Mouse (Mus musculus): ENCODE results near the gene Dhx16. TPM values are rescaled to one million over a fixed set of nuclear protein-coding genes. Genes with fewer than 3 reads are reported as not detected.
"Not testable (repeated sequence)": the region's sequence is repeated elsewhere in the genome, so short reads cannot be mapped to it uniquely, and the experiment has no call there.

The Dhx16 gene
- polyA plus RNA-seq, 1 experiment from 2014 or later: 14.2 TPM

DNA sequence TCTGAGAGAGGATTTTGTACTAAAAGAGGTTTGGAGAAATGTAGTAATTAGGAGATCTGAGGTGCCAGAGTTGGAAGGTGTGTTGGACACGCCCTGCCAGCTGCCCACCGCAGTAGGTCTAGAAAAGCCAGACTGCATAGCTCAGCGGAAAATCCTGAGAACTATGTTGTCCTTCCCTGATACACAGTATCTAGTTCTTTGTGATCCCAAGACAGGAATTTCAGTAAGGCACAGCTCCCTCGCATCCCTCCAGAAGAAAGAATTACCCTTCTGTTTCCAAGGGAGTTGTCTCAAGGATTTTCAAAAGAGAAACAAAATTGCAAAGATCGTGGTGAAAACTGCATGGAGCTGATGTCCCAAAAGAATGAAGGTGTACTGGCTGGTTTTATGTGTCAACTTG, 41.0 kb upstream of the Dhx16 start:
- H3K27me3 ChIP-seq (ENCODE audit: control insufficient read depth, insufficient read depth, low read length): no peaks in the 10 kb centered on the region
- DNase-seq (ENCODE audit: low spot score) (no peak), ATAC-seq (ENCODE audit: low FRiP score, low TSS enrichment) (no peak)
- no peaks in the 10 kb centered on the region for H3K9me3 ChIP-seq (ENCODE audit: control insufficient read depth, low read length)
- H3K4me1 ChIP-seq (replicated peaks; ENCODE audit: control insufficient read depth, insufficient read depth): peaks cover 5% of the 10 kb centered on the region; the same call in 1 of the 2 replicates
- WGBS: 1% methylated on average over 5 of the region's 5 CpGs
- no peak overlapping the region for H3K9ac ChIP-seq (ENCODE audit: low read length)
- H3K4me3 ChIP-seq (ENCODE audit: low read depth, low read length): peak overlapping the region; percentile 71
- H3K4me2 ChIP-seq (replicated peaks; ENCODE audit: low read depth): peak overlapping the region; percentile 81
- TF ChIP-seq CTCF (IDR thresholded peaks at IDR 0.05; ENCODE audit: low read depth): no peak
- no peak for TF ChIP-seq EP300 (optimal IDR thresholded peaks at IDR 0.05)
- peaks cover 17% of the 10 kb centered on the region for H3K36me3 ChIP-seq (ENCODE audit: control insufficient read depth, insufficient read depth, low read length)
- peak overlapping the region; percentile 78 for H3K27ac ChIP-seq (replicated peaks)

DNA sequence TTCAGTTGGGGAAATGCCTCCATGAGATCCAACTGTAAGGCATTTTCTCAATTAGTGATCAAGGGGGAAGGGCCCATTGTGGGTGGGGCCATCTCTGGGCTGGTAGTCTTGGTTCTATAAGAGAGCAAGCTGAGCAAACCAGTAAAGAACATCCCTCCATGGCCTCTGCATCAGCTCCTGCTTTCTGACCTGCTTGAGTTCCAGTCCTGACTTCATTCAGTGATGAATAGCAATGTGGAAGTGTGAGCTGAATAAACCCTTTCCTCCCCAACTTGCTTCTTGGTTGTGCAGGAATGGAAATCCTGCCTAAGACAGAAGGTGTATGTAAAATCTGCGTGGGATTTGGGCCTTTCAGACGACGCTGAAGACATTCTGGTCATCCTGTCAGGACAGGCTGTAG, 40.6 kb upstream of the Dhx16 start:
- WGBS: 46% methylated on average over 3 of the region's 3 CpGs
- not testable (repeated sequence) for H3K27me3 ChIP-seq (ENCODE audit: control insufficient read depth, insufficient read depth, low read length); H3K4me3 ChIP-seq (ENCODE audit: low read depth, low read length); H3K4me1 ChIP-seq (replicated peaks; ENCODE audit: control insufficient read depth, insufficient read depth); H3K9me3 ChIP-seq (ENCODE audit: control insufficient read depth, low read length); DNase-seq (ENCODE audit: low spot score); H3K9ac ChIP-seq (ENCODE audit: low read length); ATAC-seq (ENCODE audit: low FRiP score, low TSS enrichment)
- Histone ChIP-seq H3K4me2 (replicated peaks; ENCODE audit: low read depth) (peak overlapping the region; percentile 81), H3K36me3 (ENCODE audit: control insufficient read depth, insufficient read depth, low read length) (peaks cover 14% of the 10 kb centered on the region), H3K27ac (replicated peaks) (peak overlapping the region; percentile 78)

GRCm38 (mm10) chr17:35840561-35840960, 39.1 kb upstream of the Dhx16 start:
- Histone ChIP-seq H3K4me3 (ENCODE audit: low read depth, low read length) (peak overlapping the region; percentile 30), H3K4me1 (replicated peaks; ENCODE audit: control insufficient read depth, insufficient read depth) (peaks cover under 1% of the 10 kb centered on the region; the same call in 1 of the 2 replicates), H3K27me3 (ENCODE audit: control insufficient read depth, insufficient read depth, low read length) (no peaks in the 10 kb centered on the region), H3K9me3 (ENCODE audit: control insufficient read depth, low read length) (no peaks in the 10 kb centered on the region), H3K9ac (ENCODE audit: low read length) (0 out of 2 replicates have a peak overlapping the region, but pooled peaks have one; percentile 28), H3K27ac (replicated peaks) (no peak overlapping the region), H3K36me3 (ENCODE audit: control insufficient read depth, insufficient read depth, low read length) (peaks cover 4% of the 10 kb centered on the region; the same call in 1 of the 2 replicates), H3K4me2 (replicated peaks; ENCODE audit: low read depth) (peak overlapping the region; percentile 42)
- TF ChIP-seq EP300 (optimal IDR thresholded peaks at IDR 0.05): no peak
- no peak for TF ChIP-seq CTCF (IDR thresholded peaks at IDR 0.05; ENCODE audit: low read depth)
- ATAC-seq (ENCODE audit: low FRiP score, low TSS enrichment) (no peak), DNase-seq (ENCODE audit: low spot score) (no peak)
- 52% methylated on average over 14 of the region's 14 CpGs for WGBS

GRCm38 (mm10) chr17:35841076-35841950, 38.3 kb upstream of the Dhx16 start, which contains the start of gene Mdc1:
Gene Mdc1 (plus strand): TSS chr17:35841515.
- Histone ChIP-seq H3K27me3 (ENCODE audit: control insufficient read depth, insufficient read depth, low read length) (no peaks in the 10 kb centered on the region), H3K27ac (replicated peaks) (peak within 1 kb of the TSS; percentile 64; the same call in 1 of the 2 replicates), H3K4me3 (ENCODE audit: low read depth, low read length) (peak within 1 kb of the TSS; percentile 49), H3K9me3 (ENCODE audit: control insufficient read depth, low read length) (no peaks in the 10 kb centered on the region), H3K9ac (ENCODE audit: low read length) (peak within 1 kb of the TSS; percentile 54), H3K4me2 (replicated peaks; ENCODE audit: low read depth) (peak within 1 kb of the TSS; percentile 71), H3K36me3 (ENCODE audit: control insufficient read depth, insufficient read depth, low read length) (peaks cover 3% of the 10 kb centered on the region; the same call in 1 of the 2 replicates), H3K4me1 (replicated peaks; ENCODE audit: control insufficient read depth, insufficient read depth) (no peaks in the 10 kb centered on the region; the same call in 1 of the 2 replicates)
- peak; percentile 68 for TF ChIP-seq EP300 (optimal IDR thresholded peaks at IDR 0.05)
- TF ChIP-seq CTCF (IDR thresholded peaks at IDR 0.05; ENCODE audit: low read depth): peak; percentile 48
- under 1% methylated on average over 59 of the region's 59 CpGs for WGBS
- DNase-seq (ENCODE audit: low spot score) (peak; percentile 99), ATAC-seq (ENCODE audit: low FRiP score, low TSS enrichment) (peak; percentile 95)

- ATAC-seq (ENCODE audit: low FRiP score, low TSS enrichment) (no peak), DNase-seq (ENCODE audit: low spot score) (no peak)
- peak overlapping the region; percentile 71 for H3K4me2 ChIP-seq (replicated peaks; ENCODE audit: low read depth)
- WGBS: 13% methylated on average over 11 of the region's 11 CpGs
- H3K9ac ChIP-seq (ENCODE audit: low read length): peak overlapping the region; percentile 54
- peaks cover 3% of the 10 kb centered on the region; the same call in 1 of the 2 replicates for H3K36me3 ChIP-seq (ENCODE audit: control insufficient read depth, insufficient read depth, low read length)
- no peaks in the 10 kb centered on the region; the same call in 1 of the 2 replicates for H3K4me1 ChIP-seq (replicated peaks; ENCODE audit: control insufficient read depth, insufficient read depth)
- no peaks in the 10 kb centered on the region for H3K9me3 ChIP-seq (ENCODE audit: control insufficient read depth, low read length)
- peak overlapping the region; percentile 64; the same call in 1 of the 2 replicates for H3K27ac ChIP-seq (replicated peaks)
- peak overlapping the region; percentile 49 for H3K4me3 ChIP-seq (ENCODE audit: low read depth, low read length)
- TF ChIP-seq CTCF (IDR thresholded peaks at IDR 0.05; ENCODE audit: low read depth): no peak
- peak; percentile 4 for TF ChIP-seq EP300 (optimal IDR thresholded peaks at IDR 0.05)
- H3K27me3 ChIP-seq (ENCODE audit: control insufficient read depth, insufficient read depth, low read length): no peaks in the 10 kb centered on the region
Measured at GRCm38 (mm10) chr17:35842006-35842405, 37.6 kb upstream of the Dhx16 start.

GRCm38 (mm10) chr17:35843514-35843913, 36.1 kb upstream of the Dhx16 start:
- 88% methylated on average over 3 of the region's 3 CpGs for WGBS
- no peak for DNase-seq (ENCODE audit: low spot score)
- Histone ChIP-seq H3K4me1 (replicated peaks; ENCODE audit: control insufficient read depth, insufficient read depth) (no peaks in the 10 kb centered on the region; the same call in 1 of the 2 replicates), H3K36me3 (ENCODE audit: control insufficient read depth, insufficient read depth, low read length) (peaks cover 15% of the 10 kb centered on the region), H3K4me3 (ENCODE audit: low read depth, low read length) (no peak overlapping the region), H3K9me3 (ENCODE audit: control insufficient read depth, low read length) (no peaks in the 10 kb centered on the region), H3K4me2 (replicated peaks; ENCODE audit: low read depth) (no peak overlapping the region), H3K27me3 (ENCODE audit: control insufficient read depth, insufficient read depth, low read length) (no peaks in the 10 kb centered on the region), H3K9ac (ENCODE audit: low read length) (no peak overlapping the region), H3K27ac (replicated peaks) (no peak overlapping the region)
- ATAC-seq (ENCODE audit: low FRiP score, low TSS enrichment): no peak
- TF ChIP-seq EP300 (optimal IDR thresholded peaks at IDR 0.05) (no peak), CTCF (IDR thresholded peaks at IDR 0.05; ENCODE audit: low read depth) (peak; percentile 54)
